Mouse (Mus musculus): ENCODE results near the gene Eif4g2.

The Eif4g2 gene

GRCm38 (mm10) chr7:111069439-111070166 lies 13.2 kb downstream of the Eif4g2 start:
- no peak for DNase-seq (ENCODE audit: low spot score in 2 of 2)

- no peak for DNase-seq (ENCODE audit: low spot score in 2 of 2)
These were observed 14.6 kb downstream of the Eif4g2 start for GRCm38 (mm10) chr7:111068181-111068580.

GRCm38 (mm10) chr7:111062971-111063370 lies 19.9 kb downstream of the Eif4g2 start:
- DNase-seq (ENCODE audit: low spot score in 2 of 2), result no peak

DNA sequence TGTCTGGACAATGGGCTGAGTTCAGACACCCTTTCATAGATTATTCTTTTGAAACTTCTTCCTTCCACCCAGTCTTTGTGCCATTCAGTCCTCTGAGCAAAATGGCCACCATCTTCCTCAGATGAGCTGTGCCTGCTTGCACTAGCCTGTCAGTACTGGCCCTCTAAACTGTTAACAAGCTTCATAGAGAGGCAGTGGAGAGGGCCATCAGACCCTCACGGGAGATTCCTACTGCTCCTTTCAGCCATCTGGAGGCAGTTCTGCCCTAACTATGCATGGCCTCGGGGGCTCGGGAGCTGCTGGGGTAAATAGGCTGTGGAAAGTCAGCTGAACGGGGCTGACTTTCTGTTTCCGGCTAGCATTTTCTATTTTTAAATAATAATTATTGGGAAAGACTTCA lies 23.3 kb downstream of the Eif4g2 start:
- no peak for DNase-seq (ENCODE audit: low spot score in 2 of 2)

DNA sequence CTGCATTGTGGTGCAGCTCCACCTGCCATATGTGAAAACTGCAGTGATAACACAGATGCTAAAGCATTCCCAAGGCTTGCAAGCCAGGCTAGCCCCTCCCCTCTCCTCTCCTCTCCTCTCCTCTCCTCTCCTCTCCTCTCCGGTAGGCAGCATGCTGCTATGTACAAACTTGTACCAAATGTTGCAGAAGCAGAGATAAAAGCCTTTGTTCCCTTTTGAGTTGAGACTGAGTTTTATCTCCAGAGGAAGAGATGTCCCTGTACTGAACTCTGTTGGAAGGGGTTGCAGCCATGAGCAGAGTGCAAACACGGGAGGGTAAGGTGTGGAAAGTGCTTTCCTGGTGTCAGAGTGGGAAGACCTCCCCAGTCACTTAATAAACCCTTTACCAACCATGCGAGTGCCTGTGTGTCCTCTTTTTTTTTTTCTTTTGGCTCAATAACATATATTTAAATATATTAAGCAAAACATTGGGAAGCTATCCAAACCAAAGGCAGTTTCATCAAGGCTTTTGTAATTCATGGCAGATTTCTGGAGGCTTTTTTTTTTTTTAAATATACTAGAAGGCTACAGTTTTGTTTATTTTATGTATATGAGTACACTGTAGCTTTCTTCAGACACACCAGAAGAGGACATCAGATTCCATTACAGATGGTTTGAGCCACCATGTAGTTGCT lies 26.7 kb downstream of the Eif4g2 start:
- no peak for DNase-seq (ENCODE audit: low spot score in 2 of 2)

- DNase-seq (ENCODE audit: low spot score in 2 of 2), result no peak
These were observed 27.6 kb downstream of the Eif4g2 start for GRCm38 (mm10) chr7:111055221-111055620.

DNA sequence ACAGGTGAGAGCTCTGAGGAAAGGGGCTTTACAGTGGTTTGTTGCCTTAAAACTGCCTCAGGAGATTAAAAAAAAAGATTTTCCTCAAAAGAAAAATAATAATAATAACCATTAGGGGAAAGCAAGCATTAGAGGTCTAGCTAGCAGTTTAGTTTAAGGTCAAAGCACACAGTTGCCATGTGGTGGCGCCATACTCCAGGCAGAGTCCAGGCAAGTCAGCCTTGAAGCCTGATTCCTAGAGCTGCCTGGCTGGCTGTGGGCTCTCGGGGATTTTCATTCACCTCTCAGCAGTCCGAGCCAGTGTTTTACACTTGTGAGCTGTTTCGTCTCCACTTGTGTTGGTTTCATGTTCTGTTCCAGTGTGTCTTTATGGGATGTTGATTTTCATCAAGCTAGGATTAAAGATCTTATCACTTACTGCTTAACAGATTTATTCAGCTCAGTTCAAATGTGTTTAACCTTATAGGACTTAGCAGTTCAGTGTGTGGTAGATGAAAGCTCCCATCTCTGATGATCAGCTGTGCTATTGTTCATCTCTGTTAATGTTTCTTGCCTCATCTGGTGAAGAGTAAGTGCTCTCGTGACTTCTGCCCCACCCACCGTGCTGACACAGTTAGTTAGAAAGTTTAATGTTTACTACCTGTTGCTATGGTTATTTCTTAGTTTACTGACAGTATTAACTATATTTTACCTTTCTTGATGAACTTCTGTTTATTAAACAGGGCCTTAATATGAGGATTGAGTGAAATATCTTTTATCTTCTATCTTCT lies 33.0 kb downstream of the Eif4g2 start:
- peak; percentile 32 to 62 for DNase-seq (ENCODE audit: low spot score in 2 of 2)

GRCm38 (mm10) chr7:111048920-111049319 lies 33.9 kb downstream of the Eif4g2 start:
- DNase-seq (ENCODE audit: low spot score in 2 of 2), result no peak

DNA sequence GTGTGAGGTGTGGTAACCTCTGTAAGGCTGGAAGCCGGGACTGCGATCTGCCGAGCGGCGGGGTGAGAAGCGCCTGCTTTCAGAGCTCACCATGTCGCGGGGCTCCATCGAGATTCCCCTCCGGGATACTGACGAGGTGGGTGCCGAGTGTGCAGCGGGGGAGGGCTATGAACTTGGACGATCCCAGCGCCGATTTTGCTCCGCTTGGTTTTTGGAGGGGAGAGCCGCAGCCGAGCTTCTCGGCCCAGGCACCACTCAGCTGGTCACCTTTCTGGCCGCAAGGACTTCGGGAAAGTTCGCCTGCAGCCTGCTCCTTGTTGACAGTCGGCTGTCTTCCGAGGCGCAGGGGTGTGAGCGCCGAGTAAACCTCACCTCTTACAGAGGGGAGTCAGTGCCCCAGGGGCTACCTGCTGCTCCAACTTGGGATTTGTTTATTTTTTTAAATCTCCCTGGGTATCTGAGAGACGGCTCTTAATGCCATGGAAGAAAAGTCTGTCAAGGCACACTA lies 53.7 kb downstream of the Eif4g2 start:
- no peak for DNase-seq (ENCODE audit: low spot score in 2 of 2)

DNA sequence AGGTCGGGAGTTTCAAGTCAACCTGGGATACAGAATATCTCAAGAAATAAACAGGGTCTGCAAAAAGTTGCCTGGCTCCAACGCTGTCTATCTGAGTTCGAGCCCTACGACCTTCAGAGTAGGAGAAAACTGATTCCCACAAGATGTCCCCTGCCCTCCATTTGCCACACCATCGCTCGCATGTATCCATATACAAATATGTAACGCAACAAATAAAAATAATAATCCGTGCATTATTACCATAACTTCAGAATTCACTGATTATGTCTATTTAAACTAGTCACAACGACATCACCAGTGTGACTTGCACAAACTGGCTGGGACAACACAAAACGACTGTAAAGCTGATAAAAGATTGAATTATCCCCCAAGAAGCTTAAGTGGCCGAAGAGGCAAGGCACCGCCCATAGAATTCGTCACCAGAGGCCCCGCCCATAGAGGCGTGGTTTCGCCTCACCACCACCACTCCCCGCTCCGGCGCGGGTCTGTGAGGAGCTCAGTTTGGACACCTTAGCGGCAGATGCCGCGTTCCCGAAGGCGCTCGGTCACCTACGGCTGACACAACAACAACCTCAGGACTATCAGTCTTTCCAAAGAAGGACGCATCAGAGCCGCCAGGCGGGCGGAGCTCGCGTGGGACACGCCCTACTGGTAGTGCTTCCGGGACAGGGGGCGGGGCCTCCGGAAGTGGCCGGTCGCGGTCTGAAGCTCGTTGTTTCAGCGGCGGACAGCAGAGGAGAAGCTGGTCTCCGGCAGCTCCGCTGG lies 54.4 kb downstream of the Eif4g2 start, which contains the start of gene Ctr9:
Gene Ctr9 (plus strand): TSS at position 671 of the 765 bp plus-strand sequence.
- peak; percentile 88 to 91 for DNase-seq (ENCODE audit: low spot score in 2 of 2)

DNA sequence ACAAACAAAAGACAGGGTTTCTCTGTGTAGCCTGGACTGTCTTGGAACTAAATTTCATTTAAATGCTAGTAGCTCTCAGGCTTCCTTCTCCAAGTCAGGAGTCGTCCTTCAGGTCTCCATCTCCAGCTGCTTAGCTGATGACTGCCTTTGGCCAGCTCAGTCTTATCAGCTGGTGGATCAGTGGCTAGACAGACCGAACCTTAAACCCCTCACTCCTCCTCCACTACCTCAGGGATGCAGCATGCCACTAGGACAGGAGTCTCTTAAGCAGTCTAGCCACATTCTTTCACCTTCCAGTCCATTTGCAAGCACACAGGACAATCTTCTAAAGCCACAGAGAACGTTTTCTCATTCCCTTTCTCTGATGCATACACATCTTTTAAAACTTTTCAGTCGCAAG lies 57.9 kb downstream of the Eif4g2 start:
- DNase-seq (ENCODE audit: low spot score in 2 of 2), result no peak

GRCm38 (mm10) chr7:111024068-111024594 lies 58.7 kb downstream of the Eif4g2 start:
- DNase-seq (ENCODE audit: low spot score in 2 of 2), result no peak

DNA sequence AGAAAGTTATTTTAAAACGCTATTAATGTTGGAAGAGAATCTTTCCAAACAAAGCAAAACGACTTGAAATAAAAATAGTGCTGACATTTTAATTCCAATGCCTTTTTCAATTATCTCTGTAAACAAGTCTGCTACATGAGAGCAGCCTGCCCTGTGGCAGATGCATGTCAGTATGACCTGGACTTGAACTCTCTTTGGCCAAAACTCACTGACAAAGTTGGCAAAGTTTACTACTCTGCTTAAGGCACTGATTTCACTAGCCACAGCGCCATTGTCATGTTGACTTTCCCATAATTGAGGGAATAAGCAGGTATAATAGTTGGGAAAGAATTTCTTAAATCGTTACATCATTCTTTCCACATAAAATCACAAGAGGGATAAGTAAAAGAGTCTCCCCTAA lies 62.0 kb downstream of the Eif4g2 start:
- DNase-seq (ENCODE audit: low spot score in 2 of 2), result no peak
